Mouse (Mus musculus): ENCODE measurements around the gene Efcc1. TPM values are rescaled to one million over a fixed set of nuclear protein-coding genes. Genes with fewer than 3 reads are reported as not detected.

Gene Efcc1
- polyA plus RNA-seq, 1 experiment from 2014 or later, result not detected

- no peak overlapping the region for H3K4me3 ChIP-seq (ENCODE audit: inconsistent target)
- WGBS (ENCODE audit: missing documents), result 46% methylated on average over 11 of the region's 11 CpGs
- no peaks in the 10 kb centered on the region for H3K79me2 ChIP-seq (ENCODE audit: inconsistent target)
- H3K36me3 ChIP-seq (ENCODE audit: inconsistent target), result no peaks in the 10 kb centered on the region
- no peak overlapping the region for H3K27ac ChIP-seq
These were observed 47.9 kb downstream of the Efcc1 start for GRCm38 (mm10) chr6:87778294-87779173.

GRCm38 (mm10) chr6:87779174-87780165 is 48.8 kb downstream of the Efcc1 start:
- H3K79me2 ChIP-seq (ENCODE audit: inconsistent target), result no peaks in the 10 kb centered on the region
- H3K27ac ChIP-seq, result no peak overlapping the region
- H3K4me3 ChIP-seq (ENCODE audit: inconsistent target), result no peak overlapping the region
- 86% methylated on average over 11 of the region's 11 CpGs for WGBS (ENCODE audit: missing documents)
- no peaks in the 10 kb centered on the region for H3K36me3 ChIP-seq (ENCODE audit: inconsistent target)

DNA sequence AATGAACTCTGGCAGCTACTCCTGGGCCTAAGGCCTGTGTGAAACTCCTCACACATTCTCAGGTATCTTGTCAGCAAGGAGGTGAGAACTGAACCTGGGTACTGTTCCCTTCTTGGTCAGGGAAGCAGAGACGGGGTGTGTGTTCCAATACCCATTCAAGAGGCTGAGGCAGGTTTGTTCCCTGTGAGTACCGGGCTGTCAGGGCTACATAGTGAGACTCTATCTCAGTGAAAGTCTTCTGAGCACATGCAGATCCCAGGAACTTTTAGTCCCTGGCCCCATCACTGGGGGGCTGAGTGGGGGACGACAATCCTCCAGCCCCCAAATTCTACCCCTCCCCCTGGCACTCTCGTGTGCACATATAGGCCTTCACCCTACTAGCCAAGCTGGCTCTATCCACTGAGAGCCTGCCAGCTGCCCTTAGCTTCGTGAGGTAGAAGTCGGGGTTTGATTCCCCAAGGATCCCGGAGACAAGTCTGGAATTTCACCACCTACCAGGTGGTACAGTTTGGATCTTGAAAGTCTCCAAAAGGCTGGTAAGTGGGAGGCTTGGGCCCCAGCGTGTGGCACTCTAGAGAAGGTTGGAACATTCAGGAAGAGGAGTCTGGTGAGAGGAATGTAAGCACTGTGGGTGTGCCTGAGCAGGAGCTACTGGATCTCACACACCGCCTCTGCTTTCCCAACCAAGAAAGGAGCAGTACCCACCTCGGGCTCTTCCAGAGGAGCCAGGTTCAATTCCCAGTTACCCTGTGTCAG is 50.1 kb downstream of the Efcc1 start:
- no peaks in the 10 kb centered on the region for H3K36me3 ChIP-seq (ENCODE audit: inconsistent target)
- no peaks in the 10 kb centered on the region for H3K79me2 ChIP-seq (ENCODE audit: inconsistent target)
- H3K4me3 ChIP-seq (ENCODE audit: inconsistent target), result no peak overlapping the region
- WGBS (ENCODE audit: missing documents), result 92% methylated on average over 7 of the region's 10 CpGs
- H3K27ac ChIP-seq, result no peak overlapping the region

- Histone ChIP-seq H3K4me3 (ENCODE audit: inconsistent target) (no peak overlapping the region), H3K27ac (no peak overlapping the region), H3K36me3 (ENCODE audit: inconsistent target) (no peaks in the 10 kb centered on the region), H3K79me2 (ENCODE audit: inconsistent target) (no peaks in the 10 kb centered on the region)
- 89% methylated on average over 8 of the region's 8 CpGs for WGBS (ENCODE audit: missing documents)
These were observed 53.4 kb downstream of the Efcc1 start for GRCm38 (mm10) chr6:87784033-87784432.

GRCm38 (mm10) chr6:87786621-87787020 is 56.0 kb downstream of the Efcc1 start:
- H3K4me3 ChIP-seq (ENCODE audit: inconsistent target), result no peak overlapping the region
- H3K79me2 ChIP-seq (ENCODE audit: inconsistent target), result no peaks in the 10 kb centered on the region
- peaks cover 15% of the 10 kb centered on the region; the same call in 1 of the 2 replicates for H3K36me3 ChIP-seq (ENCODE audit: inconsistent target)
- no peak overlapping the region for H3K27ac ChIP-seq
- 74% methylated on average over 5 of the region's 5 CpGs for WGBS (ENCODE audit: missing documents)

DNA sequence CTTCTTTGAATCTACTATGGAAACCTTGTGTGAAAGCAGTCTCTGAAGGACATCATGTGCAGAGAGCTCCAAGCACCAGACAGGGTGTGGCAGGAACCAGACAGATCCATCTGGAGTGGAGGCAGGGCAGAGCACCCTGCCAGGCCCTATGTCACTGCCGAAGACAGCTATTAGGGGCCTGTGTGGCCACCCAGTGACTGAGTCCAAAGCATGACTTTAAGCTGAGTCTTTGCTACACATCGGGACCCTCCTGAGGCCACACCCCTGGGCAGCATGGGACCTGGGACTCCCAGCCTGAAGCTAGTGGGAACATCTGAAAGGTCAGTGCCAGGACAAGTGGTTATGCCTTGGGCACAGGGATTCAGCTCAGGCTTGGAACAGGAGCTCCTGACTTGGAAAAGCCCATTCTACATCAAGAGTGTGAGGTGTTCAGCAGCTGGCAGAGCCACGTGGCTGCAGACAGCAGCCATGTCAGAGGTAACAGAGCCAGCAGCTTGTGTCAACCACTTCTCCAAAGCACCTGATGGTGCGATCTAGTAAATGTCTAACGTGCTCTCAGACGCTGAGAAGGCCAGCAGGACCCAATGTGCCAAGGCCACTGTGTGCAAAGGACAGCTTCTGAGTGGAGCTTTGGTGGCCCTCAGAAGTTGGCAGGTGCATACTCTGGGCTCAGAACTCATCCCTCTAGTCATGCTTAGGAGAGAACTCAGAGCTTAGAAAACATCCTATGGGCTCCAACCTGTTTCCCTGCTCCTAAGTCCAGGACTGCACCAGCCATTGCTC is 56.6 kb downstream of the Efcc1 start:
- H3K4me3 ChIP-seq (ENCODE audit: inconsistent target), result no peak overlapping the region
- H3K27ac ChIP-seq, result no peak overlapping the region
- peaks cover 22% of the 10 kb centered on the region for H3K36me3 ChIP-seq (ENCODE audit: inconsistent target)
- WGBS (ENCODE audit: missing documents), result 86% methylated on average over 6 of the region's 6 CpGs
- no peaks in the 10 kb centered on the region for H3K79me2 ChIP-seq (ENCODE audit: inconsistent target)

- no peaks in the 10 kb centered on the region for H3K79me2 ChIP-seq (ENCODE audit: inconsistent target)
- H3K36me3 ChIP-seq (ENCODE audit: inconsistent target), result peaks cover 33% of the 10 kb centered on the region
- no peak overlapping the region for H3K27ac ChIP-seq
- no peak overlapping the region for H3K4me3 ChIP-seq (ENCODE audit: inconsistent target)
- WGBS (ENCODE audit: missing documents), result 94% methylated on average over 9 of the region's 9 CpGs
These were observed 57.7 kb downstream of the Efcc1 start for GRCm38 (mm10) chr6:87788266-87788895.

DNA sequence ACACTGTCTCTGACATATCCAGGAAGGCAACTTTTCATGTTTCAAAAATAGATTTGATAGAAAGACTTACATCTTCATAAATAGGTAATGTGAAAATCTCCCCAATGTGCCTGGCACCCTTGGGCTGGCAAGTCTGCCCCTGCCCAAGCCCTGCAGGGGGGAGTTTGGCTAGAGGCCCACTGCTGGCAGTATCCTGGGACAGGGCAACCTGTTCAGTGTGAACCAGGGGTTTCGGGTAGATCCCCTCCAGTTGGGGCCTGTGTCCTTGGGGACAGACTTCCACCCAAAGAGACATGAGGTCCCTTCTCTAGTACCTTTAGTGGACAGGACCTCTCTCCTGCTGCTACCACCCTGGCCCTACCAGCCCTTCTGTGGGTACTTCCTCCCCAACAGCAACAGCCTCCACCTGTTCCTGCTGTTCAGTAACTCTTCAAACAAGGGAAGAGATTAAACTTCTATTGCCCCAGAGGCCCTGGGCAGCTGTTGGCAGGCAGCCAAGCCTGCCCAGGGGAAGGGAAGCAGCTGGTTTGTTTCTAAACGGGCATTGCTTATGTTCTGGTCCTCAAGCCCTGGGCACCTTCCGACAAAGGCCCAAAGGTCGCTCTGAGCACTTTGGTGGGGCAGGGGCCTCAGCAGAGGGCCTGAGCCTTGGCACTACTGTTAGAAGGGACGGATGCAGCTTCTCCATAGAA is 58.4 kb downstream of the Efcc1 start:
- 23% methylated on average over 5 of the region's 5 CpGs for WGBS (ENCODE audit: missing documents)
- H3K36me3 ChIP-seq (ENCODE audit: inconsistent target), result peaks cover 39% of the 10 kb centered on the region
- H3K79me2 ChIP-seq (ENCODE audit: inconsistent target), result no peaks in the 10 kb centered on the region
- no peak overlapping the region for H3K4me3 ChIP-seq (ENCODE audit: inconsistent target)
- H3K27ac ChIP-seq, result no peak overlapping the region

DNA sequence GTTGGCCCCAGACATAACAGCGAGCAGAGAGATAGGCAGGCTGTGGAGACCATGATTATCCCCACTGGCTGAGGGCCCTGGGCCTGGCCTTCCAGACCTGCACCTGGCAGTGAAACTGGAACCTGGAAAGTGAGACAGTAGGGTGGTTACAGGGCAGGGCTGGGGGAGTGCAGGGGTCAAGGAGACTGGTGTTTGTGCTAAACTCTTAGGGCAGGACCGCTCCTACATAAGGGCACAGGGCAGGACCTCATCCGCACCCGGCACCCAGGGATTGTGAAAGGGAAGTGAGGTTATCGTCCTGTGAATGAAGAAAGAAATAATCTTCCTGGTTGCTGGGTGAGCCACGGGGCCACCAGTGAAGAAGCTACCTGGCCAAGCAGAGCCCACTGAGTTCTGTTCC is 59.1 kb downstream of the Efcc1 start:
- peaks cover 47% of the 10 kb centered on the region for H3K36me3 ChIP-seq (ENCODE audit: inconsistent target)
- no peak overlapping the region for H3K27ac ChIP-seq
- H3K4me3 ChIP-seq (ENCODE audit: inconsistent target), result no peak overlapping the region
- H3K79me2 ChIP-seq (ENCODE audit: inconsistent target), result no peaks in the 10 kb centered on the region
- 60% methylated on average over 6 of the region's 6 CpGs for WGBS (ENCODE audit: missing documents)

GRCm38 (mm10) chr6:87790779-87791480 is 60.3 kb downstream of the Efcc1 start:
- no peak overlapping the region for H3K4me3 ChIP-seq (ENCODE audit: inconsistent target)
- peaks cover 8% of the 10 kb centered on the region; the same call in 1 of the 2 replicates for H3K79me2 ChIP-seq (ENCODE audit: inconsistent target)
- peaks cover 47% of the 10 kb centered on the region for H3K36me3 ChIP-seq (ENCODE audit: inconsistent target)
- 55% methylated on average over 7 of the region's 7 CpGs for WGBS (ENCODE audit: missing documents)
- H3K27ac ChIP-seq, result no peak overlapping the region

- peaks cover 47% of the 10 kb centered on the region for H3K36me3 ChIP-seq (ENCODE audit: inconsistent target)
- no peak overlapping the region for H3K27ac ChIP-seq
- WGBS (ENCODE audit: missing documents), result 91% methylated on average over 5 of the region's 5 CpGs
- peaks cover 17% of the 10 kb centered on the region; the same call in 1 of the 2 replicates for H3K79me2 ChIP-seq (ENCODE audit: inconsistent target)
- no peak overlapping the region for H3K4me3 ChIP-seq (ENCODE audit: inconsistent target)
These were observed 61.2 kb downstream of the Efcc1 start for GRCm38 (mm10) chr6:87791826-87792225.

GRCm38 (mm10) chr6:87793821-87794510 is 63.3 kb downstream of the Efcc1 start:
- H3K36me3 ChIP-seq (ENCODE audit: inconsistent target), result peaks cover 47% of the 10 kb centered on the region
- WGBS (ENCODE audit: missing documents), result 97% methylated on average over 10 of the region's 10 CpGs
- peaks cover 38% of the 10 kb centered on the region; the same call in 1 of the 2 replicates for H3K79me2 ChIP-seq (ENCODE audit: inconsistent target)
- H3K27ac ChIP-seq, result no peak overlapping the region
- no peak overlapping the region for H3K4me3 ChIP-seq (ENCODE audit: inconsistent target)
